Mouse (Mus musculus) embryonic facial prominence, embryonic 10.5 days (tissue): ENCODE results near the gene Slc15a4. TPM values are rescaled to one million over a fixed set of nuclear protein-coding genes. Genes with fewer than 3 reads are reported as not detected.
A peak's percentile ranks its signal among the peaks of the same experiment; 100 is the strongest.

Source experiments
- DNase-seq: peaks from one replicate; pipeline ENCODE4 v3.0.0-alpha.2; 2017; ENCODE audit warnings: low spot score
- H3K27ac ChIP-seq: fragments of 300-500 bp; sonication (generic); replicated peaks from 2 replicates; pipeline ENCODE4 v1.5.1; 2016; ENCODE audit warnings: mild to moderate bottlenecking
- H3K27me3 ChIP-seq: fragments of 300-500 bp; sonication (generic); replicated peaks from 2 replicates; pipeline ENCODE4 v1.6.1; 2016; ENCODE audit warnings: low read depth, mild to moderate bottlenecking; ENCODE audit not compliant: poor library complexity, severe bottlenecking
- H3K36me3 ChIP-seq: fragments of 300-500 bp; sonication (generic); replicated peaks from 2 replicates; pipeline ENCODE4 v1.6.1; 2016; ENCODE audit warnings: mild to moderate bottlenecking, moderate library complexity
- H3K4me1 ChIP-seq: fragments of 300-500 bp; sonication (generic); 2 replicates; pipeline ENCODE4 v1.6.1; 2016
- H3K4me3 ChIP-seq: fragments of 300-500 bp; sonication (generic); 2 replicates; pipeline ENCODE4 v1.5.1; 2016; ENCODE audit warnings: mild to moderate bottlenecking, moderate library complexity
- H3K9me3 ChIP-seq: fragments of 300-500 bp; sonication (generic); 2 replicates; pipeline ENCODE4 v1.6.1; 2016; ENCODE audit warnings: mild to moderate bottlenecking
- WGBS: fragments of 180-500 bp; shearing (Covaris S2); methylation state at CpG from one replicate; pipeline ENCODE4 v1.1.7; 2016; 5-methylcytosine and 5-hydroxymethylcytosine counted together
- polyA plus RNA-seq: library from polyadenylated mRNA; unstranded; fragments of >200 nt; fragmentation: Nextera tagmentation; extraction: Ambion mirVana; gene quantifications from 2 replicates; pipeline ENCODE4 v1.2.1, GENCODE M21; 2016

Gene Slc15a4
- polyA plus RNA-seq, 1 experiment from 2014 or later, result 25.1 TPM

DNA sequence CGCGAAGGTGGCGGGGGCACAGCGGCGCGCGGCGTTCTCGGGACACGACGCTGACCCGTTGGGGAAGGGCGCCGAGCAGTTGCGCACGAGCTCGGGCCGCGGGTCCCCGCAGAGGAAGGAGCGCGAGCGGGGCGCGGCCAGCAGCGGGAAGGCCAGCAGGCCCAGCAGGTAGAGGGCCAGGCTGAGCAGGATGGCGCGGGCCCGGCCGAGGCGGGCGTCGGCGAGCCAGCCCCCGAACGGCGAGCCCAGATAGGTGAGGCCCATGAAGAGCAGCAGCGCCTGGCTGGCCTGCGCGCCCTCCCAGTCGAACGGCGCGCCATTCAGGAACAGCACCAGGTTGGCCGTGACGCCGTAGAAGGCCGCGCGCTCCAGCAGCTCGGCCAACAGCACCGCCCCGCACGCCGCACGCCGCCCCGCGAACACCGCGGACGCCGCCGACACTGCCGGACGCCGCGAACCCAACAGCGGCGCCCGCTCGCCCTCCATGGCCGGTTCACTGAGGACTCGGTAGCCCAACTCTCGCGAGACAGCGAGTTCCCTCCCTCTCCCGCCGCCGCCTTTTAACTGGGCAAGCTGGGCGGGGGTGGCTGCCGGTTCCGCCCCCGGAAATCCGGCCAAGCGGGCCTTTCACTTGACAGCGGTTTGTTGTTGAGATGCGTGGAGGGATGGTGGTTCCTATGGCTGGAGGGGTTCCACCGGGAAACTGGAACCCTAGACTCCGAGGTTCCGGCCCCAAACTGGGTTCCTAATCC is 15.6 kb downstream of the Slc15a4 start:
- Histone ChIP-seq H3K27me3 (no peaks in the 10 kb centered on the region), H3K36me3 (no peaks in the 10 kb centered on the region)
- WGBS, result under 1% methylated on average over 91 of the region's 91 CpGs

DNA sequence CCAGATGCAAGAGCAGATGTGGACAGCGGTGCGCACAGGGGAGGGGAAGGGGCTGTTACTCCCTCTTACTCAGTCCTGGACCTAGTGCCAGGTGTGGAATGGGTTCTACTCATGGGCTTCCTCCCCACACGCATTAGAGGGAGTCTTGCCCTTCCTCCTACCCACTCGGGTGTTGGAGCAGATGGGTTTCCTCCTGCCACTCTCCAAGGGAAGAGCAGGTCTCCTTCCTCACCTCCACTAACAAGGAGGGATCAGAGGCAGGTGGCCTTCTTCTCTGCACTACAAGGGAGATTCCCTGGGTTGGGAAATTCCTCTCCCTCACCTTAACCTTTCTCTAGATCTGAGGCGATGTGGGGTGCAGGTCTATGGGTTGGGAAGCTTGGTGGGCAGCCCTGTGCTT is 16.5 kb downstream of the Slc15a4 start:
- H3K9me3 ChIP-seq, result no peaks in the 10 kb centered on the region
- 24% methylated on average over 5 of the region's 5 CpGs for WGBS
- no peaks in the 10 kb centered on the region for H3K36me3 ChIP-seq
- DNase-seq, result no peak
- H3K27me3 ChIP-seq, result no peaks in the 10 kb centered on the region
- peak overlapping the region; percentile 95 for H3K27ac ChIP-seq
- H3K4me3 ChIP-seq, result peak overlapping the region; percentile 99
- H3K4me1 ChIP-seq, result peaks cover 25% of the 10 kb centered on the region

More for the DNA sequence above, 15.6 kb downstream of the Slc15a4 start:
- Histone ChIP-seq H3K4me3 (peak overlapping the region; percentile 99), H3K4me1 (peaks cover 22% of the 10 kb centered on the region), H3K27ac (peak overlapping the region; percentile 95), H3K9me3 (no peaks in the 10 kb centered on the region)
- peak; percentile 98 for DNase-seq

DNA sequence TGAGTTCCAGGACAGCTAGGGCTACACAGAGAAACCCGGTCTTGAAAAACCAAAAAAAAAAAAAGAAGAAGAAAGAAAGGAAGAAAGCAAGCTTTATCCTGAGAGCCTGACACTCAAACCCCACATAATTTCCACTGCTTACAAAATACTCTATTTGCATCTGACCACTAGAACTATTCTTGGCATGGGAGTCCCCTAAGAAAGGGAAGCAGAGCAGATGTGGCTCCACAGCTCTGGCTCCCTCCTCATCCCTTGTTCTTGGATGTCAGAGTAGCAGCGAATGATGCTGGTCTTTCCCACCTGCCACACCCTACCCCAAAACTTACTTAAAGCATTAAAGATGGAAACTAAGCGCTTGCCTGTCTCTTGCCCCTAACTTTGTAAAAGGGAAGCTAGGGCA is 17.2 kb downstream of the Slc15a4 start:
- H3K27ac ChIP-seq, result no peak overlapping the region
- 81% methylated on average over 3 of the region's 3 CpGs for WGBS
- DNase-seq, result no peak

DNA sequence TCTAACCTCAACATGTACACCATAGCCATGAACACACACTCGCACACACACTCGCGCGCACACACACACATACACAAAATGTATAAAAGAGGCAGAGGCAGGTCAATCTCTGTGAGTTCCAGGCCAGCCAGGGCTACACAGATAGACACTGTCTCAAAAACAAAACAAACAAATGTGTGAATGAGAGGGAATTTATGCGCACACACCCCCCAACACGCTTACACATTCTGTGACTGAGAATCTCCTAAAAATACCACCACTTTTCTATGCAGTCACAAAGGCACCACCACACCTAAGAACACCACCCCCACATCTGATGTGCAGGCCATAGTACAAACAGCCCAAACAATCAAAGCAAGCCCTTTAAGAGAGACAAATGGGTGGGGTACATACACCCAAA is 20.3 kb downstream of the Slc15a4 start:
- no peaks in the 10 kb centered on the region for H3K27me3 ChIP-seq
- DNase-seq, result no peak
- no peaks in the 10 kb centered on the region for H3K9me3 ChIP-seq
- H3K27ac ChIP-seq, result no peak overlapping the region
- H3K4me1 ChIP-seq, result peaks cover 25% of the 10 kb centered on the region
- 97% methylated on average over 6 of the region's 6 CpGs for WGBS
- peaks cover 19% of the 10 kb centered on the region for H3K36me3 ChIP-seq
- H3K4me3 ChIP-seq, result no peak overlapping the region

More for the DNA sequence above, 17.2 kb downstream of the Slc15a4 start:
- Histone ChIP-seq H3K4me1 (peaks cover 25% of the 10 kb centered on the region), H3K4me3 (peak overlapping the region; percentile 99), H3K9me3 (no peaks in the 10 kb centered on the region), H3K27me3 (no peaks in the 10 kb centered on the region), H3K36me3 (no peaks in the 10 kb centered on the region)

DNA sequence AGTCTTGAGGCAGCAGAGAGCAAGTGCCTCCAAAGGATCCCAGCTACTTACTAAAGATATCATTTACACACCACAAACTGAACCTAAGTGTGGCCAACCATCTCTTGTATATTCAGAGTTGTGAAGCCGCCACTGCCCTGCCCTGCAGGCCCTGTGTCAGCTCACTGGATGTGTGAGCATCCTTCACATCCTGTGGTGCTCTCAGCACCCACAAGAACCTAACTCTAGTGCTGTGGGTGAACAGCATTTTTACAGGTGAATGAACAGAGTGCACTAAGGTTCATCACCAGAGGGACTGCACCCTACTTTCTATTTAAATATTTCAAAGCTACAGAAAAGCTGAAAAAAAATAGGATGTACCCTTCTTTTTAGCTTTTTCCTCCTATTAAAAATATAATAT is 20.8 kb downstream of the Slc15a4 start:
- Histone ChIP-seq H3K9me3 (no peaks in the 10 kb centered on the region), H3K27ac (no peak overlapping the region), H3K4me1 (peaks cover 25% of the 10 kb centered on the region), H3K36me3 (peaks cover 24% of the 10 kb centered on the region), H3K4me3 (no peak overlapping the region), H3K27me3 (no peaks in the 10 kb centered on the region)
- DNase-seq, result no peak
- 75% methylated on average over 1 of the region's 1 CpGs for WGBS

DNA sequence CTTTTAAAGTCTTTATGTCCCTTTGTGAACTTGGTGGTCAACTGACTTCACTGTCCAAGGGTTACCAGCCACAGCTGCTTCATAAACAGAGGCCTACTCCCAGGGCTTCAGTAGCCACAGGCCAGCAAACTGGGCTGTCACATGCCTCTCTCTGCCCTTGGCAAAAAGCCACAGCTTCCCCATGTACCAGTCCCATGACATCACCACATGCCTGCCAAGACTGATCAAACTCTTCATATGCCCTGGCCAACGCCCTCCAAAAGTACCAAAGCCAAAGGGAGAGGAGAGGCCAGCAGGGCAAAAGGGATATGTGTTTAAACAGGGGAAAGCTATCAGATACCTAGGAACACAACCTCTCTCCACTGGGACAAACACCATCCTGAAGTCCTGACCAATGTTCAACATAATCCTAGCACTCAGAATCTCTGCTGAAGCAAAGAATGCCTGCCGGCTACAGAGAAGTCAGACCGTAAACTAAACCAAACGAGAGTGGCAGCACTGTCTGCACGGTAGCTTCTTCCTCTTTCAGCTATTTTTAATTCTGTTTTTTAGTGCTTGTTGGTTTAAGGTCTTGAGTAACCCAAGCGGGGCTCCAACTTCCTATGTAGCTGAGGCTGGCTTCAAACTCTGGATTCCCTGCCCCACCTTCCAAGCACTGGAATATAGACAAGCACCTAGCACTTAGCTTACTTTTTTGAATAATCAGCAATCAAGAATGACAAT is 21.7 kb downstream of the Slc15a4 start:
- no peaks in the 10 kb centered on the region for H3K27me3 ChIP-seq
- no peak for DNase-seq
- no peak overlapping the region for H3K4me3 ChIP-seq
- H3K36me3 ChIP-seq, result peaks cover 34% of the 10 kb centered on the region
- no peak overlapping the region for H3K27ac ChIP-seq
- H3K4me1 ChIP-seq, result peaks cover 20% of the 10 kb centered on the region
- H3K9me3 ChIP-seq, result no peaks in the 10 kb centered on the region
- 82% methylated on average over 6 of the region's 6 CpGs for WGBS

DNA sequence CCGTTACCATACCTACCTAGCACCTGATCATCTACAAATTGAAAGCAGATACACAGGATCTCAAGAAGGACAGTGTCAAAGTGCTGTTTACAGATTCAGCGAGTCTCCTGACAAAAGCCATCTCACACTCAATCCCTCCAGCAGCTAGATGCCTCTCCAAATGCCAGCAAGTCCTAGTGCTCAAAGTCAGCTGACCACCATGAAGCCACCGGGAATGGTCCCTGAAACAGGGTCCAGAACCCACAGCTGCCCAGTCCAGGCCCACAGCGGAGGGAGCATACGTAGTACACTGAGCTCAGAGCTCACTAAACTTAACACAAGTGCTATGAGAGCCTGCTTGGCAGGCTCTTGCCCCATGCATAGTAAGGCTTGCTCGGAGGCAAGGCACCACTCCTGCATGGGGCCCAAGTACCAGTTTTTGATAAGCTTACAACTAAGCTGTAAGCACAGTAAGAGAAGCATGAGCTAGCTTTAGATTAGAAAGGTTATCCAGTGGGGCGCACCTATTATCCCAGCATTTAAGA is 23.4 kb downstream of the Slc15a4 start:
- no peak for DNase-seq
- Histone ChIP-seq H3K4me3 (no peak overlapping the region), H3K27me3 (no peaks in the 10 kb centered on the region), H3K36me3 (peaks cover 51% of the 10 kb centered on the region), H3K4me1 (0 out of 2 replicates have a peak, but pooled peaks cover 6% of the 10 kb centered on the region), H3K9me3 (no peaks in the 10 kb centered on the region), H3K27ac (no peak overlapping the region)
- 90% methylated on average over 7 of the region's 7 CpGs for WGBS

DNA sequence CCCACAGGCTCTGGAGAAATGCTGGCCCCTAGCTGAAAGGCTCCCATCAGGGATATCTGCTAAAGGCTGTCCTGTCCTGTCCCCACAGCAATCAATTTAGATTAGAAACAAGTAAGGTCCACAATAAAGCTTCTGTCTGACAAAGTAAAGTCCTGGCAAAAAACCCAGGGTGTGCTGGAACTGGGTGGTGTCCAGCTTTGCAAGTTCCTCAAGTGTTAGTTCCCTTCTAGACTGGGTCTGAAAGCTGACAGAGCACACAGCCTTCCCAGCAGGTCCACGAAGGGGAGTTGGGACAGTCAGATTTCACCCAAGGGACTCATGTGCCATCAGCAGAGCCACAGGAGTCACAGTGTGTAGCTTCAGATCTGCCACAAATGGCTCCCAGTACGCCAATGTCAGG is 25.2 kb downstream of the Slc15a4 start:
- H3K4me1 ChIP-seq, result 0 out of 2 replicates have a peak, but pooled peaks cover 3% of the 10 kb centered on the region
- H3K27ac ChIP-seq, result no peak overlapping the region
- DNase-seq, result no peak
- H3K27me3 ChIP-seq, result no peaks in the 10 kb centered on the region
- WGBS, result 94% methylated on average over 2 of the region's 2 CpGs
- H3K36me3 ChIP-seq, result peaks cover 68% of the 10 kb centered on the region
- no peaks in the 10 kb centered on the region for H3K9me3 ChIP-seq
- no peak overlapping the region for H3K4me3 ChIP-seq

DNA sequence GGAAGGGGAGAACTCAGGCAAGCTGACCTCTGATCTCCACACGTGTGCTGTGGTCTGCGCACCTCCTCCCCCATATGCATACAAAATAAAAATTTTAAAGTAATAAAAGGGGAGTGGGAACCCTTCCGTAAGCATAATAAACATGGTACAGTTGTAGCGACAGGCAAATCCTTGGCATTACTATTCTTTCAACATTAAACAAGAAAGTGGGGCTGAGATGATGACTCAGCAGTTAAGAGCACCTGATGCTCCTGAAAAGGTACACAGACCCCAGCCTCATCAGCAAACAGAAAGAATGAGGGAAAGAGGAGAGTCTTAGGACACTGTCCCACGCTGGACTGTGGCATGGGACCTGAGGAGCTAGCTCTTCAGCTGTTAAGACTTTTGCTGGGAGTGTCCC is 29.7 kb downstream of the Slc15a4 start:
- Histone ChIP-seq H3K4me3 (no peak overlapping the region), H3K4me1 (no peaks in the 10 kb centered on the region), H3K36me3 (peaks cover 99% of the 10 kb centered on the region), H3K27me3 (no peaks in the 10 kb centered on the region), H3K27ac (no peak overlapping the region), H3K9me3 (no peaks in the 10 kb centered on the region)
- no peak for DNase-seq
- 94% methylated on average over 5 of the region's 5 CpGs for WGBS

DNA sequence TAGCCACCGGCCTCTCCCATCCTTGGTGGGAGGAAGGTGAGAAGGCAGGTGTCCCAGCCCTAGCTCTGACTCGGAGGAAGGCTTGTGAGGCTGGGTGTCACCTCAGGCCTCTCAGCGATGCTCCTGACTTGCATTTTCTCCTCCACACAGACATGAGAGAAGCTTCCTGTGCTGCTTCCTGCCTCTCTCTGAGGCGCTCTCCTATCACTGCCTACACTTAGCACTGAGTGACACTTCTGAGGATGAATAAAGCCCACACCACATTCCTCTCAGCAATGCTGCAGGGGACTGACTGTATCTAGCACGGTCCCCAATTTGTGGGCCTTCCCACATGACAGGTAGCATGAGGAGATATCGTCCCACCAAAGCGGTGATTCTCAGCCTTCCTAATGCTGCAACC is 35.8 kb downstream of the Slc15a4 start:
- Histone ChIP-seq H3K4me3 (no peak overlapping the region), H3K4me1 (no peaks in the 10 kb centered on the region), H3K27ac (no peak overlapping the region), H3K27me3 (no peaks in the 10 kb centered on the region), H3K36me3 (peaks cover 99% of the 10 kb centered on the region), H3K9me3 (no peaks in the 10 kb centered on the region)
- no peak for DNase-seq
- WGBS, result 87% methylated on average over 7 of the region's 7 CpGs

DNA sequence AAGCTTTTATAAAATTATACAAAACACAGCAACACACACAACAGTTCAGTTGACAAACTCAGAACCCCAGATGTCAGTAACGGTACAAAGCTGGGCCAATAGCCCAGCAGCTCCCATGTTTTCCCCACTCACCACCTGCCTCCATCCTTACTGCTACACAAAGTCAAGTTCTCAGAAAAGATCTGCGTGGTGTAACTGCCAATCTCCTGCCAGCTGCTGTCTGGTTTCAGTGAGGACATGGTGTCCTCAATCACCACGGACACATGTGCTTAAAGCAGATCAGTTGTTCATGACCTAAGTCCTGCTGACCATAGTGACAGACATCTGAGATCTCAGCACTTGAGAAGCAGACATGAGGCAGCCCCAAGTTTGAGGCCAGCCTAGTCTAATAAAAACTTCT is 37.0 kb downstream of the Slc15a4 start:
- Histone ChIP-seq H3K9me3 (no peaks in the 10 kb centered on the region), H3K4me3 (no peak overlapping the region), H3K36me3 (peaks cover 96% of the 10 kb centered on the region), H3K27me3 (no peaks in the 10 kb centered on the region), H3K4me1 (no peaks in the 10 kb centered on the region), H3K27ac (no peak overlapping the region)
- no peak for DNase-seq
- WGBS, result 93% methylated on average over 3 of the region's 3 CpGs

DNA sequence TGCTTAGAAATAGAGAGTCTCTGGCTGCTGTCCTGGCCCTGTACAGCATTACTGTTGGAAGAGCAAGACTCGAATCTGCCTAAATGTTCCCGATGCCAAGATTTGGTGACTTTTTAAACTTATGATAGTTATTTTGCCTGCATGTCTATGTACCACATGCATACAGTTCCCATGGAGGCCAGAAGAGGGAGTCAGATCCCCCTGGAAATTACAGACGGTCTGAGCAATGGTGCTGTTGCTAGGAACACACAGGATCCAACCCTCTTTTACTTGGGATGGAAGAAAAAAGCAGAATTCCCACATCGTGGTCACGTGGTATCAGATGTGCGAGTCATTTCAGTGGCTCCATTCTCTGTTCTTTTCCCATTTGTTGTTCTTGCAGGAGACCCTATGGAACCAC is 39.8 kb downstream of the Slc15a4 start:
- peak; percentile 17 for DNase-seq
- no peaks in the 10 kb centered on the region for H3K4me1 ChIP-seq
- H3K27ac ChIP-seq, result no peak overlapping the region
- peaks cover 80% of the 10 kb centered on the region for H3K36me3 ChIP-seq
- no peak overlapping the region for H3K4me3 ChIP-seq
- 85% methylated on average over 6 of the region's 6 CpGs for WGBS
- no peaks in the 10 kb centered on the region for H3K27me3 ChIP-seq
- no peaks in the 10 kb centered on the region for H3K9me3 ChIP-seq

DNA sequence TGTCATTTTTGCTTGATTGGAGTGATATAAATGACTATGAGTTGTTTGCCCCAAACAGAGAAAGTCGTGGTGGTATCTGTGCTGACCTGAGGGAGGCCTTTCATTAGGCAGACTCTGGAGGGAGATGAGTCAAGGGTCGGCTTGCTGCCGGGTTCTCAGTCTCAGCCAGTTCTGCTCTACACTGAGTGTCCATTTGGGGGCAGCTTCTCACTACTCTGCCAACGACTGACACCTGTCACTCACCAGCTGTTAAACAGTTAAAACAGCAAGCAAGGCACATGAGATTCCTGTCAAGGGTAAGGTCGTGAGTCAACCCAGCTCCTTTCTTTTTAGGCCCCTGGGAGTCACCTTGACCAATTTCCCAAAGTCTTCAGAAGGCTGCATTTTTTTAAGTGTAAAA is 40.3 kb downstream of the Slc15a4 start:
- 80% methylated on average over 5 of the region's 5 CpGs for WGBS

More for the DNA sequence above, 40.3 kb downstream of the Slc15a4 start:
- Histone ChIP-seq H3K36me3 (peaks cover 76% of the 10 kb centered on the region), H3K4me3 (no peak overlapping the region), H3K27me3 (no peaks in the 10 kb centered on the region), H3K4me1 (no peaks in the 10 kb centered on the region), H3K27ac (no peak overlapping the region), H3K9me3 (no peaks in the 10 kb centered on the region)
- DNase-seq, result no peak
